Mouse (Mus musculus) ES-Bruce4 (cell line): ENCODE results near the gene Dirc2.

Source experiments
- CTCF ChIP-seq: IDR thresholded peaks from one replicate; pipeline ENCODE4 v1.8.1; 2011; ENCODE audit warnings: low read depth, low read length
- POLR2A ChIP-seq: IDR thresholded peaks from one replicate; pipeline ENCODE4 v1.8.1; 2011; ENCODE audit warnings: low read length; ENCODE audit not compliant: insufficient read depth

DNA sequence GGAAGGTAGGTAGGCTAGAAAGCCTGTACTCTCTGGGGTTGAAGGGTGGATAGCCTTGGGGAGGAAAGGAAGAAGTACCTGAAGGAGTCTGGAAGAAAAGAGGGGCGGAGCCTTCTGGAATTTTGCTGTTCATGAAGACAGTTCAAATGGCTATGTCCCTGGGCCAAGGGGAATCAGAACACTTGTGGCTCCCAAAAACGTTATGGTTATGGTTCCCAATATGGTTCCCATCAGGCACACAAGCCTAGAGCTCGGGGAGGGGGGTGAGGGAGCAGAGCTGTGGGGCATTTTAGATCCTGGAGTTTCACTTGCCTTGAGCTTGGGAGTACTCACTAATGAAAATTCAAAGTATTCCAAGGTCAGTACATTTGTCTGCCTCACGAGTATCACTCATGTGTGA is 104.3 kb downstream of the Dirc2 start:
- TF ChIP-seq CTCF (no peak), POLR2A (no peak)
